Mouse (Mus musculus): ENCODE data around the gene Fibcd1.

- TF ChIP-seq CTCF (IDR thresholded peaks at IDR 0.05; ENCODE audit: extremely low read depth, insufficient read length, insufficient replicate concordance, low read depth, low read length) (no peak), POLR2A (IDR thresholded peaks at IDR 0.05; ENCODE audit: low read depth, low read length) (no peak)
Measured at GRCm38 (mm10) chr2:31822524-31823371, 23.1 kb downstream of the Fibcd1 start.

All from small intestine, adult 2 months (tissue).